Mouse (Mus musculus) midbrain, embryonic 11.5 days (tissue): ENCODE results near the gene Klk11. TPM values are rescaled to one million over a fixed set of nuclear protein-coding genes. Genes with fewer than 3 reads are reported as not detected.
A peak's percentile ranks its signal among the peaks of the same experiment; 100 is the strongest.

Experiments used
- ATAC-seq: fragments of 200-750 bp; cut with Nextera tagmentation; 2 replicates; pipeline ENCODE4 v1.8.0; 2017; ENCODE audit warnings: moderate TSS enrichment, moderate library complexity; ENCODE audit not compliant: low FRiP score
- DNase-seq: peaks from one replicate; pipeline ENCODE4 v3.0.0; 2015; ENCODE audit warnings: low spot score; ENCODE audit errors: missing footprints
- H3K27ac ChIP-seq: fragments of 300-500 bp; sonication (generic); 2 replicates; pipeline ENCODE4 v1.5.1; 2014; ENCODE audit warnings: low read depth, low read length
- H3K27me3 ChIP-seq: fragments of 300-500 bp; sonication (generic); 2 replicates; pipeline ENCODE4 v1.6.1; 2014; ENCODE audit warnings: mild to moderate bottlenecking, low read length, moderate library complexity, mixed read lengths; ENCODE audit not compliant: control insufficient read depth, insufficient read depth
- H3K36me3 ChIP-seq: fragments of 300-500 bp; sonication (generic); 2 replicates; pipeline ENCODE4 v1.6.1; 2014; ENCODE audit warnings: mild to moderate bottlenecking, low read length, moderate library complexity, mixed read lengths; ENCODE audit not compliant: control insufficient read depth, insufficient read depth
- H3K4me1 ChIP-seq: fragments of 300-500 bp; sonication (generic); 2 replicates; pipeline ENCODE4 v1.6.1; 2014; ENCODE audit warnings: low read length; ENCODE audit not compliant: control insufficient read depth, insufficient read depth
- H3K4me2 ChIP-seq: fragments of 300-500 bp; sonication (generic); 2 replicates; pipeline ENCODE4 v1.6.1; 2014; ENCODE audit warnings: mild to moderate bottlenecking, moderate library complexity
- H3K4me3 ChIP-seq: fragments of 300-500 bp; sonication (generic); 2 replicates; pipeline ENCODE4 v1.5.1; 2014; ENCODE audit warnings: low read depth, low read length
- H3K9ac ChIP-seq: fragments of 300-500 bp; sonication (generic); 2 replicates; pipeline ENCODE4 v1.6.1; 2014; ENCODE audit warnings: low read length
- H3K9me3 ChIP-seq: fragments of 300-500 bp; sonication (generic); 2 replicates; pipeline ENCODE4 v1.6.1; 2016; ENCODE audit warnings: low read length; ENCODE audit not compliant: control insufficient read depth
- WGBS: fragments of 180-500 bp; shearing (Covaris S2); extraction: QIAGEN DNeasy Blood & Tissue Kit; methylation state at CpG from one replicate; pipeline ENCODE4 v1.1.7; 2014; 5-methylcytosine and 5-hydroxymethylcytosine counted together
- polyA plus RNA-seq: library from polyadenylated mRNA; unstranded; fragments of >200 nt; fragmentation: Nextera tagmentation; extraction: Ambion mirVana; gene quantifications from 2 replicates; pipeline ENCODE4 v1.2.1, GENCODE M21; 2014

The Klk11 gene
- polyA plus RNA-seq, 1 experiment from 2014 or later, result 0.19 TPM

GRCm38 (mm10) chr7:43774802-43775201 is 398 bp downstream of the Klk11 start:
- Histone ChIP-seq H3K4me1 (peaks cover 6% of the 10 kb centered on the region), H3K4me2 (no peak overlapping the region), H3K4me3 (no peak overlapping the region), H3K27me3 (no peaks in the 10 kb centered on the region), H3K9ac (no peak overlapping the region; the same call in 1 of the 2 replicates), H3K36me3 (no peaks in the 10 kb centered on the region), H3K9me3 (no peaks in the 10 kb centered on the region), H3K27ac (no peak overlapping the region)
- ATAC-seq (peak; percentile 51), DNase-seq (no peak)
- WGBS, result 43% methylated on average over 6 of the region's 6 CpGs

DNA sequence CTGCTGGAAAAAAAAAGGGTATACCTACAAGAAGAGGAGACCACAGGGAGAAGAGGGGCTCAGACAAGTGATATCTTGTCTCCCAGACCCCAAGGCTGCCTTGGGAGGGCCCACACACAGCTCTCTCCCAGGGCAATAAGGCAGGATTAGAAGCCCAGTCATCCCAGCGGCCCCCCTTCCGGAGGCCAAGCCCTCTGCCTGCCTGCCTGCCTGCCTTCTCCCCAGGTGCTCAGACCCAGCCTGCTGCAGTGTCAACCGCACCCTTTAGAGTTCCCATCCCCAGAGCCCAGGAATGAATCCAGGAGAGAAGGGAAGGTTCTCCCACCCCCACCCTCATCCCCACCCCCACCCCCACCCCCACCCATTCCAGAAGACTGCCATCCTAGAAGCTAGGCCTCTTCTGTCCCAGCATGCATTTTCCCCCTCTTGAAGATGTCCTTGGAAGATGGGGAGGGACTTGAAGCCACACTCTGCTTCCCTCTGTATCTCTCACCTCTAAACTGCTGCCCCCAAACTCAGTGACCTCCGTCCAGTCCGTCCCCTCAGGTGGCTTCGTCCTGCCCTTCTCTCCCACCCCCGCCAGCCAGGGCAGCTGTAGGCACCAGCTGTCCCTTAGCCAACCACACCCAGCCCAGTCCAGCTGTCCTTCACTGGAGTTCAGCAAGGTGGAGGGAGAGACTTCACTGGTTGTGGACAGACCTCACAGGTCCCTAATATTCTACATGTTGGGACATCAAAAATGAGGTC is 1.1 kb downstream of the Klk11 start:
- Histone ChIP-seq H3K9me3 (no peaks in the 10 kb centered on the region), H3K9ac (no peak overlapping the region; the same call in 1 of the 2 replicates), H3K36me3 (no peaks in the 10 kb centered on the region), H3K4me1 (peaks cover 6% of the 10 kb centered on the region), H3K27ac (no peak overlapping the region), H3K4me2 (no peak overlapping the region), H3K4me3 (no peak overlapping the region), H3K27me3 (no peaks in the 10 kb centered on the region)
- whole genome bisulfite sequencing, result 38% methylated on average over 7 of the region's 7 CpGs
- DNase-seq (no peak), ATAC-seq (0 out of 2 replicates have a peak, but pooled peaks have one; percentile 33)

GRCm38 (mm10) chr7:43776506-43776905 is 2.1 kb downstream of the Klk11 start:
- Histone ChIP-seq H3K27ac (no peak overlapping the region), H3K4me1 (peaks cover 6% of the 10 kb centered on the region), H3K9ac (no peak overlapping the region), H3K9me3 (no peaks in the 10 kb centered on the region), H3K4me3 (no peak overlapping the region), H3K36me3 (no peaks in the 10 kb centered on the region), H3K27me3 (no peaks in the 10 kb centered on the region), H3K4me2 (no peak overlapping the region)
- ATAC-seq, result no peak
- 93% methylated on average over 5 of the region's 5 CpGs for WGBS
- DNase-seq, result no peak

DNA sequence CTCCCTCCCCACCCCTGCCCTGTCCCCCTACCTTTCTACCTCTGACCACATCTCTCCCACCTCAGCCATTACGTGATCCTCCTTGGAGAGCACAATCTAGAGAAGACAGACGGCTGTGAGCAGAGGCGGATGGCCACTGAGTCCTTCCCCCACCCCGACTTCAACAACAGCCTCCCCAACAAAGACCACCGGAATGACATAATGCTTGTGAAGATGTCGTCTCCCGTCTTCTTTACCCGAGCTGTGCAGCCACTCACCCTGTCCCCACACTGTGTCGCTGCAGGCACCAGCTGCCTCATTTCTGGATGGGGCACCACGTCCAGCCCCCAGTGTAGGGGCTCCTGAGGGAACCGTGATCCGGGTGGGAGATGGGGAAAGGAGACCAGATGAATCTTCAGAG is 3.0 kb downstream of the Klk11 start:
- no peaks in the 10 kb centered on the region for H3K27me3 ChIP-seq
- no peaks in the 10 kb centered on the region for H3K36me3 ChIP-seq
- H3K27ac ChIP-seq, result no peak overlapping the region
- WGBS, result 85% methylated on average over 12 of the region's 12 CpGs
- no peak overlapping the region for H3K9ac ChIP-seq
- ATAC-seq (no peak), DNase-seq (no peak)
- H3K4me1 ChIP-seq, result peaks cover 6% of the 10 kb centered on the region
- no peak overlapping the region for H3K4me2 ChIP-seq
- no peak overlapping the region for H3K4me3 ChIP-seq
- H3K9me3 ChIP-seq, result no peaks in the 10 kb centered on the region

DNA sequence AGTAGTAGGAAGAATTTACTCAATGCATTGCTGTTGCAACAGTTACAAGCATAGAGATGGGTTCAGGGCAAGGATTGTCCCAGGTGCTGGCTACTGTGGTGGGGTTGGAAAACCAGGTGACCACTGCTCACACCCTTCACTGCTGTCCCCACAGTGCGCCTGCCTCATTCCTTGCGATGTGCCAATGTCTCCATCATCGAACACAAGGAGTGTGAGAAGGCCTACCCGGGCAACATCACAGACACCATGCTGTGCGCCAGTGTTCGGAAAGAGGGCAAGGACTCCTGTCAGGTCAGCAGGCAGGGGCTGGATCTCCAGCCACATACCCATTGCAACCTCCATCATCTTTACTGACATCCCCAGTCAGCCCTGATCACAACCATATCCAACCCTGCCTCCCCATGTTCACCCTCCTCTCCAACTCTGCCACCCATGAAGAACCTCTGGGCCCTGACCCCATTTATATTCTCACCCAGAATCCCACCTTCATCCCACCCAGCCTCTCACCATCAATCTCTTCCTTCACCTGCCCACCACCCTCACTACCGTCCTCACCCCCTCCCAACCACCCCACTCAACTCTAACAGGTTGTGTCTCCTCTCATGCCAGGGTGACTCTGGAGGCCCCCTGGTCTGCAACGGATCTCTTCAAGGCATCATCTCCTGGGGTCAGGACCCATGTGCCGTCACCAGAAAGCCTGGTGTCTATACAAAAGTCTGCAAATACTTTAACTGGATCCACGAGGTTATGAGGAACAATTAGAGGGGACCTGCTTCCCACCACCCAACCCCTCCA is 4.0 kb downstream of the Klk11 start:
- H3K36me3 ChIP-seq, result no peaks in the 10 kb centered on the region
- DNase-seq (no peak), ATAC-seq (no peak)
- no peak overlapping the region for H3K27ac ChIP-seq
- H3K4me3 ChIP-seq, result no peak overlapping the region
- H3K9ac ChIP-seq, result no peak overlapping the region
- WGBS, result 89% methylated on average over 10 of the region's 10 CpGs
- peaks cover 6% of the 10 kb centered on the region for H3K4me1 ChIP-seq
- no peaks in the 10 kb centered on the region for H3K27me3 ChIP-seq
- H3K4me2 ChIP-seq, result no peak overlapping the region
- H3K9me3 ChIP-seq, result no peaks in the 10 kb centered on the region

DNA sequence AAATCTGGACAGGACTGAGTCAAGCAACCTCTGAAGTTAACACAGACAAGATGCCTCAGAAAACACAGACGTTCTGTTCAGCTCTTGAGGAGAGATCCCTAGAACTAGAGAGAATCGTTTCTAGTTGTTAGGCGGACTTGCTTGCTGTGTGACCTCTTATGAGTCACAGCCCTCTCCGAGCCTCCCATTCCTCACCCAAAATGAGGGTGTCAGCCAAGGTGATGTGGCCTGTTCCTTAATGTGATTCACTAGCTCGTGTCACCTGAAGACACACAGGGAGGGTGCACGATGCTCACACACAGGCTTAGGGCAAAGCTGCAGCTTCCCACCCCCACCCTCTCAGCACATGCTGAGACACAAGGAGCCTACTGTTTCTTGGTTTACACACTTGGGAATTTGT is 5.8 kb downstream of the Klk11 start:
- 74% methylated on average over 6 of the region's 6 CpGs for WGBS
- H3K4me3 ChIP-seq, result no peak overlapping the region
- no peaks in the 10 kb centered on the region for H3K27me3 ChIP-seq
- H3K27ac ChIP-seq, result no peak overlapping the region
- ATAC-seq, result no peak
- DNase-seq, result no peak
- peaks cover 2% of the 10 kb centered on the region; the same call in 1 of the 2 replicates for H3K4me1 ChIP-seq
- no peaks in the 10 kb centered on the region for H3K36me3 ChIP-seq
- H3K9ac ChIP-seq, result no peak overlapping the region
- no peak overlapping the region for H3K4me2 ChIP-seq
- H3K9me3 ChIP-seq, result no peaks in the 10 kb centered on the region

DNA sequence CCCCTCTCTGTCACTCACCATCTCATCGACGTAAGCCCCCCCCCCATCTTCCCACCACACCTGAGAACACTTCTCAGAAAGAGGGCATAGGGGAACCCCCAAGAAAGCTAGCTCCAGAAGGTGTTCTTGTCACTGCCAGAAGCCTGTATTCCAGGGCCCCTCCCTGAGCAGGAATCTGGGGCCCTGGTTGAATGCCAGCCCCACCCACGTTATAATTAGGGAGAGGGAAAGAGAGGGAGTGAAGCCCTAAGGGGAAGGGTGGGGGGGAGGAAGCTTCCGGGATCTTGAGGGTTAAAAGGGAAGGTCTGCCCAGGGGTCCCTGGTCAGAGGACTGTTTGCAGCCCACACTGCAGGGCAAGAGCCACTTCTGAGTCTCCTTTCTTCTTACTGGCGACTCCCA is 6.3 kb downstream of the Klk11 start, which contains the start of gene Klk10:
TSS of gene Klk10 (plus strand) at position 290 of the 400 bp plus-strand sequence.
- ATAC-seq, result no peak
- 52% methylated on average over 4 of the region's 5 CpGs for WGBS
- H3K9ac ChIP-seq, result no peak within 1 kb of the TSS

DNA sequence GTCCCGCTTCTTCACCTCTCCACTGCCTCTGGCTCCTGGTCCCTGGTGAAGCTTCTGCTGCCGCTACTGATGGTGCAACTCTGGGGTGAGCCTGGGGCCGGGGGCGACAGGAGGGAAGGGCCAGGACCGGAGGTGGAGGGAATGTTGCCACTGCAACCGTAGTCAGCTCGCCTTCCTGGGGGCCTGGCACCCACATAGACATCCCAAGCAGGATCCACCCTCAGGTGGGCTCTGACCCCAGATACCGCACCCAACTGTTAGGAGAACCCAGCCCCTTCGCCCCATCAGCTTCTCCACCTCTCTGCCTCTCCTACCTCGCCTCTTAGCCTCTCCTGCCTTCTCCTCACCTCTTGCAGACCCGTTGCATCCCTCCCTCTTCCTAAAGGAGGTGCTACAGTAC is 7.1 kb downstream of the Klk11 start:
- H3K27me3 ChIP-seq, result no peaks in the 10 kb centered on the region
- H3K4me1 ChIP-seq, result no peaks in the 10 kb centered on the region; the same call in 1 of the 2 replicates
- DNase-seq (no peak), ATAC-seq (no peak)
- H3K36me3 ChIP-seq, result no peaks in the 10 kb centered on the region
- H3K27ac ChIP-seq, result no peak overlapping the region
- WGBS, result 93% methylated on average over 11 of the region's 11 CpGs
- no peak overlapping the region for H3K9ac ChIP-seq
- H3K4me3 ChIP-seq, result no peak overlapping the region
- no peak overlapping the region for H3K4me2 ChIP-seq
- H3K9me3 ChIP-seq, result no peaks in the 10 kb centered on the region

More for the DNA sequence above, 6.3 kb downstream of the Klk11 start, which contains the start of gene Klk10:
- Histone ChIP-seq H3K4me1 (no peaks in the 10 kb centered on the region; the same call in 1 of the 2 replicates), H3K9me3 (no peaks in the 10 kb centered on the region), H3K36me3 (no peaks in the 10 kb centered on the region), H3K4me2 (no peak within 1 kb of the TSS), H3K4me3 (no peak within 1 kb of the TSS), H3K27me3 (no peaks in the 10 kb centered on the region), H3K27ac (no peak within 1 kb of the TSS)
- no peak for DNase-seq
